Mouse (Mus musculus) thymus, adult 2 months (tissue): ENCODE measurements around the gene Slc44a3. TPM values are rescaled to one million over a fixed set of nuclear protein-coding genes. Genes with fewer than 3 reads are reported as not detected.

Source experiments
- DNase-seq: peaks from one replicate; pipeline ENCODE4 v3.0.0; 2021
- H3K27ac ChIP-seq: fragments of 200-500 bp; 2 replicates; pipeline ENCODE4 v1.5.1; 2012; ENCODE audit warnings: low read length, control low read depth; ENCODE audit not compliant: control insufficient read depth, insufficient read depth
- H3K27me3 ChIP-seq: fragments of 200-500 bp; 2 replicates; pipeline ENCODE4 v1.6.1; 2012; ENCODE audit warnings: mild to moderate bottlenecking, low read length, moderate library complexity, mixed read lengths; ENCODE audit not compliant: control insufficient read depth, insufficient read depth
- H3K36me3 ChIP-seq: fragments of 200-500 bp; 2 replicates; pipeline ENCODE4 v1.6.1; 2012; ENCODE audit warnings: mild to moderate bottlenecking, low read length, moderate library complexity; ENCODE audit not compliant: control insufficient read depth, insufficient read depth
- H3K4me1 ChIP-seq: fragments of 200-500 bp; replicated peaks from 2 replicates; pipeline ENCODE4 v1.6.1; 2012; ENCODE audit warnings: low read length; ENCODE audit not compliant: control insufficient read depth, insufficient read depth
- H3K4me3 ChIP-seq: fragments of 200-500 bp; 2 replicates; pipeline ENCODE4 v1.5.1; 2012; ENCODE audit warnings: mild to moderate bottlenecking, low read length, control low read depth, moderate library complexity; ENCODE audit not compliant: control insufficient read depth, insufficient read depth
- CTCF ChIP-seq: fragments of 200-500 bp; IDR thresholded peaks from 2 replicates; pipeline ENCODE4 v1.5.1; 2012; ENCODE audit warnings: mild to moderate bottlenecking, control low read depth, low read length, moderate library complexity, borderline replicate concordance; ENCODE audit not compliant: control insufficient read depth, poor library complexity, insufficient read depth; ENCODE audit errors: extremely low read depth
- POLR2A ChIP-seq: fragments of 200-500 bp; IDR thresholded peaks from 2 replicates; pipeline ENCODE4 v1.6.1; 2012; ENCODE audit warnings: mild to moderate bottlenecking, low read length, control low read depth, moderate library complexity; ENCODE audit not compliant: control insufficient read depth, poor library complexity, insufficient read depth; ENCODE audit errors: extremely low read depth
- WGBS: fragments of 180-500 bp; shearing (Covaris S2); methylation state at CpG from one replicate; pipeline ENCODE4 v1.1.7; 2018; 5-methylcytosine and 5-hydroxymethylcytosine counted together
- polyA plus RNA-seq: library from polyadenylated mRNA; depleted of rRNA; stranded (reverse); fragments of >200 nt; gene quantifications from 2 replicates; pipeline ENCODE4 v1.2.3, GENCODE M21; 2012

Slc44a3 gene
- polyA plus RNA-seq, 1 experiment = 0.82 TPM

- no peaks in the 10 kb centered on the region for H3K27me3 ChIP-seq
- under 1% methylated on average over 93 of the region's 93 CpGs for WGBS
- peak overlapping the region; percentile 88 for H3K4me3 ChIP-seq
- TF ChIP-seq POLR2A = no peak
- peak; percentile 81; the same call in 1 of the 2 replicates for TF ChIP-seq CTCF
- peaks cover 16% of the 10 kb centered on the region for H3K4me1 ChIP-seq
- DNase-seq = peak; percentile 86
- no peaks in the 10 kb centered on the region for H3K36me3 ChIP-seq
- no peak overlapping the region; the same call in 1 of the 2 replicates for H3K27ac ChIP-seq
These were observed 105.3 kb downstream of the Slc44a3 start for GRCm38 (mm10) chr3:121426621-121427519.

DNA sequence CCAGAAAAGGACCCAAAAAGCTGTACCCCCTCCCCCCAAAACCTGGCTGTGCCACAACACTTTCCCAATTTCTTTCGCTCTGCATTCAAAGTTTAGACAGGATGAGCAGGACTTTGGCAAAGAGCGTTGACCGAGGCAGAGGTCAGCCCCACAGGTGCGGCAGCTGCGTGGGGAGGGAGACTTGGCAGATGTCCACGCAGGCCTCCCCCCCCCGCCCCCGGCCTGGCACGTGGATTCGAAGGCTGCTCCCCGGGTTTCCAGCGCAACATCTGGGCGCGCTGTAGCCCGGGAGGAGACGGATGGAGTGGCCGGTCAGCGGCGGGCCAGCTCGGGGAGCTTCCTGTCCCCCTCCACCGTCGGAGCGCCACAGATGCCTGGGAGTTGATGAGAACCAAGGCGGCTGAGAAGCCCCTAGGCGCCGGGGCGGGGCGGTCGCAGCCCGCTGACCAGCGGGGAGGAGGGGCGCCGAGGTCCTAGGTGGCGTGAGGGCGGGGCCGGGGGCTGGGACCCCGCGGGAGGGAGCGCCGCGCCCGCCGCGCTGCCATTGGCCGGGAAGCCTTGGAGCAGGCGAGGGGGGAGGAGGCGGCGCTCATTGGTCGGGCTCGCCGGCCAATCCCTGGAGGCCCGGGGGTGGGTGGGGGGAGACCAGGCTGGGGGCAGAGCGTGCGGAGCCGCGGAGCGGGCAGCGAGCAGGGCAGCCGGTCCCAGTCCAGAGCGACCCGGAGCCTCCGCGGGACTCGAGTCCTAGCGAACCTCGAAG is 106.2 kb downstream of the Slc44a3 start, which contains the start of gene Cnn3:
TSS of gene Cnn3 (plus strand) at position 637 of the 760 bp plus-strand sequence.
- Histone ChIP-seq H3K4me1 (peaks cover 16% of the 10 kb centered on the region), H3K27ac (no peak within 1 kb of the TSS; the same call in 1 of the 2 replicates), H3K4me3 (peak within 1 kb of the TSS; percentile 88), H3K36me3 (no peaks in the 10 kb centered on the region), H3K27me3 (no peaks in the 10 kb centered on the region)
- TF ChIP-seq CTCF = no peak
- TF ChIP-seq POLR2A = peak; percentile 57; the same call in 1 of the 2 replicates
- peak; percentile 85 for DNase-seq
- WGBS = under 1% methylated on average over 63 of the region's 66 CpGs

- H3K27ac ChIP-seq = no peak overlapping the region
- TF ChIP-seq POLR2A = no peak
- no peak for TF ChIP-seq CTCF
- H3K36me3 ChIP-seq = no peaks in the 10 kb centered on the region
- H3K4me1 ChIP-seq = peaks cover 4% of the 10 kb centered on the region
- DNase-seq = no peak
- no peaks in the 10 kb centered on the region for H3K27me3 ChIP-seq
- no peak overlapping the region for H3K4me3 ChIP-seq
- WGBS = 90% methylated on average over 8 of the region's 8 CpGs
These were observed 109.8 kb downstream of the Slc44a3 start for GRCm38 (mm10) chr3:121422405-121422804.

- H3K27me3 ChIP-seq = no peaks in the 10 kb centered on the region
- WGBS = 96% methylated on average over 9 of the region's 9 CpGs
- no peak overlapping the region for H3K27ac ChIP-seq
- H3K4me3 ChIP-seq = no peak overlapping the region
- DNase-seq = no peak
- H3K4me1 ChIP-seq = no peaks in the 10 kb centered on the region
- no peaks in the 10 kb centered on the region for H3K36me3 ChIP-seq
- no peak for TF ChIP-seq CTCF
- TF ChIP-seq POLR2A = no peak
These were observed 113.3 kb downstream of the Slc44a3 start for GRCm38 (mm10) chr3:121418850-121419435.

DNA sequence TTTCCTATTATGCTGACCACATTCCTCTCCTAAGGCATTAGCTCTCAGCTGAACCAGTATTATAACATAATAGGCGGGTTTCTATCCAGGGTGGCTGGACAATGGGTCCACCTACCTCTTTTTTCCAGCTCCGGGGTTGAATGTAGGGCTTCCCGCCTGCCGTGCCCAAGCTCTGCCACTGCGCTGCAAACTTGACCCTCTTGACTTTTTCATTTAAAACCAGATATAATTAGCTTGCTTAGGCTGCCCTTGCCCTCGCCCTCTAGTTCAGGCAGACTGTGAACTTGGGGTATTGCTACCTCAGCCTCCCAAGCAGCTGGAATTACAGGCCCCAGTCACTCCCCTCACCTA is 114.0 kb downstream of the Slc44a3 start:
- WGBS = 92% methylated on average over 6 of the region's 6 CpGs
- H3K4me1 ChIP-seq = no peaks in the 10 kb centered on the region
- H3K4me3 ChIP-seq = no peak overlapping the region
- no peak overlapping the region for H3K27ac ChIP-seq
- TF ChIP-seq CTCF (no peak), POLR2A (no peak)
- H3K36me3 ChIP-seq = no peaks in the 10 kb centered on the region
- DNase-seq = no peak
- H3K27me3 ChIP-seq = no peaks in the 10 kb centered on the region
